Mouse (Mus musculus) thymus, adult 2 months (tissue): ENCODE data around the gene Casp3.

Experiments used
- CTCF ChIP-seq: fragments of 200-500 bp; IDR thresholded peaks from 2 replicates; pipeline ENCODE4 v1.5.1; 2012; ENCODE audit warnings: mild to moderate bottlenecking, control low read depth, low read length, moderate library complexity, borderline replicate concordance; ENCODE audit not compliant: control insufficient read depth, poor library complexity, insufficient read depth; ENCODE audit errors: extremely low read depth
- POLR2A ChIP-seq: fragments of 200-500 bp; IDR thresholded peaks from 2 replicates; pipeline ENCODE4 v1.6.1; 2012; ENCODE audit warnings: mild to moderate bottlenecking, low read length, control low read depth, moderate library complexity; ENCODE audit not compliant: control insufficient read depth, poor library complexity, insufficient read depth; ENCODE audit errors: extremely low read depth

GRCm38 (mm10) chr8:46573446-46573845, 43.6 kb upstream of the Casp3 start:
- TF ChIP-seq POLR2A: no peak
- TF ChIP-seq CTCF: no peak
